Mouse (Mus musculus) embryo, embryonic 10 days (tissue): Measurements from ENCODE around the gene Ccr8.

Source experiments
- DNase-seq: peaks from one replicate; pipeline ENCODE4 v3.0.0-alpha.2; 2015; ENCODE audit warnings: low spot score

Ccr8 gene

GRCm38 (mm10) chr9:120091696-120092238 lies at the start of gene Ccr8:
Gene Ccr8, plus strand, starts transcription at chr9:120092114.
- no peak for DNase-seq

DNA sequence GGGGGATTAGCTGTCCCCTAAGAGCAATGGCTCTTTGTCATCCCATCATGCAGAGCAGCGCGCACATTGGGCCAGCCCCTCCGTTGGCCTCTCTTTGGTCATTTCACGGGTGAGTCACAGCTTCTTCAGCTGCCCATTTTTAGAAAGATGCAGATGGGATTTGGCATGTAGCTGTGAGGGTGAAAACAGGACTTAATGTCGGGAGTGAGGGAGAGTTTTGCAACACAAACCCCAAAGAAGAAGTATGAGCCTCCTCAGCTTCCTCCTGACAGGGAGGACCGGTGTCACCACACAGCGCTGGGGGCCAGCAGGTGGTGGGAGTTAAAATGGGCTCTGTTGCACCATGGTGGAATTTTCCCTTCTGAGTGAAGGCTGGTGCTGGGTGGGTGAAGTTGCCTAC lies 48.8 kb upstream of the Ccr8 start:
- no peak for DNase-seq

GRCm38 (mm10) chr9:120048495-120048894 lies 43.4 kb upstream of the Ccr8 start:
- no peak for DNase-seq

DNA sequence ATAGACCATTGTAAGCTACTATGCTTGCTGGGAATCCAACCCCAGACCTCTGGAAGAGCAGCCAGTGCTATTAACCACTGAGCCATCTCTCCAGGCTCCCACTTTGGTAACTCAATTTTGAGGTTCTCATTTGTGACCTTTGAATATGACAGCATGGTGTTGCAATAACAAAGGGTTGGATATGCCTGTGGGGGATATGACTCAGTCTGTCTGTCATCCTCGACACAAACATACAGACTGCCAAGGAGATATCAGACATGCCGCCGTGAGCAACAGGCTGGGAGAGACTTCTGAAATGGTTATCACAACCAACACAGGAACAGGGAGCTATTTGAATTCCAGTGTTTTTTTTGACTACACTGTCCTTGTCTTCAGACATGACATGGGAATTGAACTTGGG lies 42.5 kb upstream of the Ccr8 start:
- DNase-seq, result no peak

- DNase-seq, result peak; percentile 38
These were observed 37.2 kb upstream of the Ccr8 start for GRCm38 (mm10) chr9:120054545-120055277.

- DNase-seq, result no peak
These were observed 35.7 kb upstream of the Ccr8 start for GRCm38 (mm10) chr9:120056201-120056600.

DNA sequence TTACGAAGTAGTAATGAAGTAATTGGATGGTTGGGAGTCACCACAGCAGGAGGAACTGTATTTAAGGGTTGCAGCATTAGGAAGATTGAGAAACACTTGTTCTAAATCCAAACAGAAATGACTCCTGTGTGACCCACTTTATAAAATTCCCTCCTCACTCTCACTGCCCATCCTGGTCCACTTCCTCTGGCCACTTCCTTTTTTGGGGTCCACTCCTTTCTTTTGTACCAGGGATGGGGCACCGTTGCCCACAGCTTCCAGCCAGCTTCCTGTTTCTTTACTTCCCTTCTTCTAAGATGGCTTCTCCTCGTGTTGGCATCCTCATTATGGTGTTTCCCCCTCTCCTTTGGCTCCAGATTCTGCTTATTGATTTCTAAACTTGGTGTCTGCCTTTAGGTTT lies 33.2 kb upstream of the Ccr8 start:
- no peak for DNase-seq

DNA sequence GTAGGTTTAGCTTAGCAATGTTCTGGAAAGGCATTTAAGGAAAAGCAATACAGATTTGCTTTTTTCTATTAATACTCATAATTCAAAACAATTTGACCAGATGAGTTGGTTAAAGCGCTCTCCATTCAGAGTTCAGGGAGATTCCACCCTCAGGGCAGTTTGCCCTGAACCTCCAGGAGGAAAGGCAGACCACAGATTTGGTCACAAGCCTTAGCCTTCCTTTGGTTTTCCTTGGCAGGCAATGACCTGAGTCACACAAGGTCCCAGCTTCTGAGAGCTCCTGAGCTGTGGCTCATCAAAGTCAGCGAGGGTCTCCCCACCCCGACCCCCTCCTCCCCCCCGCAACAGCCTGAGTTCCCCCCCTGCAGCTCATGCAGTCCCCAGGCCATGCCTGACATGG lies 27.6 kb upstream of the Ccr8 start:
- no peak for DNase-seq

DNA sequence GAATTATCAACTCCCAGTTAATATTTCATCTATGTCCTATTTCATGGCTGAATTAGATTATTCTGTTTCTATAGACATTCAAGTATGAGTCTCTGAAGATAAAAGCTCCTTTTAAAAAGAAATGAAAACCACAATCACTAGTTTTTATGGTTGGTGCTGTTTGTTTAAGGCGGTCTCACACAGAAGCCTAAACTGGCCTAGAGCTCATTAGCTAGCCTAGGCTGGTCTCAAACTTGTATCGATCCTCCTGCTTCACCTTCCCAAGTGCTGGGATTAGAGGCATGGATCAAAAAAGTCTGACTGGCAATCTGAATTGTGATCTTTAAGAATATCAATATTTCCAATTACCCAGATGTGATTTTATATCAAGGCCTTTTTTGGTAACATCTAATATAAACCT lies 24.3 kb upstream of the Ccr8 start:
- DNase-seq, result no peak

GRCm38 (mm10) chr9:120068047-120068446 lies 23.9 kb upstream of the Ccr8 start:
- no peak for DNase-seq

- DNase-seq, result no peak
These were observed 22.1 kb upstream of the Ccr8 start, which contains the start of gene Cx3cr1 for GRCm38 (mm10) chr9:120069779-120070178. Gene Cx3cr1, minus strand, starts transcription at chr9:120069879.

GRCm38 (mm10) chr9:120071251-120071650 lies 20.7 kb upstream of the Ccr8 start:
- DNase-seq, result no peak

GRCm38 (mm10) chr9:120073169-120073568 lies 18.7 kb upstream of the Ccr8 start:
- DNase-seq, result peak; percentile 89

GRCm38 (mm10) chr9:120074516-120074915 lies 17.4 kb upstream of the Ccr8 start:
- no peak for DNase-seq

GRCm38 (mm10) chr9:120078241-120078640 lies 13.7 kb upstream of the Ccr8 start:
- no peak for DNase-seq

DNA sequence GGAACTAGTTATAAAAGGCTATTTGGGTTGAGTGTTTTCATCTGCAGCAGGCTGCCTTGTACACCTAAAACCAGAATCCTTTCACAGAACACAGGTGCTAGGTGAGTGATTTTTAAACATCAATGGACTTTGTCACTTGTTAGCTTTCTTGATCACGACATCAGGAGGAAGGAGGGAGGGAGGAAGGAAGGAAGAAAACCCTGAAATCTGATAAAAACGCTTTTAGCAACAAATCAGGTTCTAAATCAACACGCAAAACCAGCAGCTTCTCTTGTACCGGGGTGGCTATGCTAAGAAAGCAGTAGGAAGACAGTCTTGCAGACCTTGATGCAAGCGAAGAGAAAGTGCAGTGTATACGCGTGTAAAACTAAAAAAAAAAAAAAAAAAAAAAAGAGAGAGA lies 12.0 kb upstream of the Ccr8 start:
- no peak for DNase-seq

DNA sequence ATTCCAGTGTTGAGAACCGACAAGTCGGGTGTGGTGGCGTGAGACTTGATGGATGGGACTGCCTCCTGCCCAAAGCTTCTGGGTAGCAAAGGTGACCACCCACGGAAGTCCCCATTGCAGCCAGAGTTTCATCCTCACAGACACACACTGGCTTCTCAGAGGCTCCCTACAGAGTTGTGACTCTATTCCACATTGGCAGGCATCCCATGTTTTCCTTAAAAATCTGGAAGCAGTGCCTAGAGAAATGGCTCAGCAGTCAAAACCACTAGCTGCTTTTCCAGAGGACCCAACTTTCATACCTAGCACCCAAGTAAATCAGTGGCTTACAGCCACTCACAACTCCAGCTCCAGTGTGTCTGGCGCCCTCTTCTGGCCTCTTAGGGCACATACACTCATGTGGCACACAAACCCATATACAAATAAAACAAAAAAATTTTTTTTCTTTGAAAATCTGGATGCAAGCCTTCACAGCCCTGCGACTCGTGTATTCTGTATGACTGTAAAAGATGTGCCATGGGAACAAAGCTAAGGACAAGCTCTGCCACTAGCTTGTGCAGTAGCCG lies 11.3 kb upstream of the Ccr8 start:
- DNase-seq, result no peak

DNA sequence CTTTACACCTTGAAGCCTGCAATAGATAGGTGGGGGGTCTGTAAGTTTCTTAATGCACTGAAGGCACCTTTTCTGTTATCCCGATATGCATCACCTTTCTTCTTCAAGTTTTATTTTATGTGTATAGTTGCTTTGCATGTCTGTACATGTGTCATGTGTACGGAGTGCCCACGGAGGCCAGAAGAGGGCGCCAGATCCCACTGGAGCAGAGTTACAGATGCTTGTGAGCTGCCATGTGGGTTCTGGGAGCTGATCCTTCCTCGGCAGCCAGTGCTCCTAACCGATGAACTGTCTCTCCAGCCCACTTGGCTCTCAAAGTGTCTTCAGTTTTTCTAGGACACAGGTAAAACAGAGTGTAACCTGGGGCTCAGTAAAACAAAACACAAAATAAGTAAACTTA lies 10.7 kb upstream of the Ccr8 start:
- DNase-seq, result peak; percentile 24

DNA sequence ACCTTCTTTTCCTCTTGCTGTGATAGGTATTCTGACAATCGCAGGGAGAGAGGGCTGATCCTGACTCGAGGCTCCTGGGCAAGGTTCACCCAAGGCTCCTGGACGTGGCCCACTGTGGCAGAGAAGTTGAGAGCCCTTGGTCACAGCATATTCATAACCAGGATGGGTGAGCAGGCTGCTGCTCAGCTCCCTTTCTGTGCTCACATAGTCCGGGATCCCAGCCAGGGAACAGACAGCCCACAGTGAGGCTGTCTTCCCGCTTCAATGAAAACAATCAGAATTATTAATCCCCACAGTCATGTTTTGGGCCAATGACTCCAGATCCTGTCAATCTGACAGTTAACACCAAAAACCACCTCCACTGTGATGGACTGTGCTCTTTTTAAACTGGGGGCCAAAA lies 9.9 kb upstream of the Ccr8 start:
- DNase-seq, result no peak

DNA sequence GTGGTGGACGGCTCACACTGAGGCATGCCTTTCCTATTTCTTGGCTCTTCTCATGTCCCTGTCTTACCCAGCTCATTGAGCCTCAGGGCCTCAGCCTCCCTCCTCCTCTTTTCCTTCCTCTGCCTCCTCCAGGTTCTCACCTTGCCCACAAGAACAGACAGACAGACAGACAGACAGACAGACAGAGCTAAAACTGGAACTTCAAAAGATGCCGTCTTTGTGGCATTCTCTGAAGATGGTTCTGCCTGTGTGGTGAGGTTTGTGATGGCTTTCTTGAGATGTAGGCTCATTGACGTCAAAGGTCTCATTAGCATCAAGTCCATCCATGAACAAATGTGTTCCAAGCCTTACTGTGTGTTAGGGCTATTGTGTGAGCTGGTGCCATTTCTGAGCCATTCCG lies 9.2 kb upstream of the Ccr8 start:
- DNase-seq, result no peak

DNA sequence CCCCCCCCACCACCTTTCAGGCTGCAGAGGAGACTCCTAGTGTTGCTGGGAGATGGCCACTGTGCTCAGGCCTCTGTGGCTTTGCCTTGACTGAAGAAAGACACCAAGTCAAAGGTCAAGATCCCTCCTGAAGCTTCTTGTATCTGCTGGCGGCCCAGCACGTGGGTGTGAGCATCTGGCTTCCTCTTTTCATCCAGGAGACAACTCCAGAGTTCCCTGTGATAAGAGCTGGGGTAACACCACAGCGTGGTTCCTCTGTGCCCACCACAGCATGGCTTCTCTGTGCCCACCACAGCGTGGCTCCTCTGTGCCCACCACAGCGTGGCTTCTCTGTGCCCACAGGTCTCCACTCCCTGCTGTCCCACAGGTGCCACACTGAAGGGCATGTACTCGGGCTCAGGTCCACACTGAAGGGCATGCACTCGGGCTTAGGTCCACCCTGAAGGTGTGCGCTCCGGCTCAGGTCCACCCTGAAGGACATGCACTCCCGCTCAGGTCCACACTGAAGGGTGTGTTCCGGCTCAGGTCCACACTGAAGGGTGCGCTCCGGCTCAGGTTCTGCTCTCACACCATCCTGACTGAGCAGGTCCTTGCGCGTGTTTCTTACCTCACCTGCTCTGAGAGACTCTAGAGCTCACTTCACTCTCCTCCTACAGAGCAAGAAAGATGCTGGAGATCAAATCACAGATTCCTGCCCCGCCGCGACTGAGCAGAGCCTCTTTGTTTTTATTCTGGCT lies 8.6 kb upstream of the Ccr8 start:
- DNase-seq, result no peak

- DNase-seq, result no peak
These were observed 7.5 kb upstream of the Ccr8 start for GRCm38 (mm10) chr9:120084406-120084805.

- no peak for DNase-seq
These were observed 2.8 kb upstream of the Ccr8 start for GRCm38 (mm10) chr9:120089125-120089524.
